Mouse (Mus musculus) E14TG2a.4 (cell line): ENCODE data around the gene Unc93a.
"Not testable (repeated sequence)": the region's sequence is repeated elsewhere in the genome, so short reads cannot be mapped to it uniquely, and the experiment has no call there.

Source experiments
- CTCF ChIP-seq: conservative IDR thresholded peaks from 2 replicates; pipeline ENCODE4 v1.5.1; 2014; ENCODE audit warnings: low read length
- POU5F1 ChIP-seq: IDR thresholded peaks from 2 replicates; pipeline ENCODE4 v1.6.1; 2014; ENCODE audit warnings: low read length, borderline replicate concordance

GRCm38 (mm10) chr17:13179021-13179420 is 47.4 kb upstream of the Unc93a start:
- TF ChIP-seq CTCF, POU5F1: not testable (repeated sequence)
